Mouse (Mus musculus): Measurements from ENCODE around the gene Msi2.

GRCm38 (mm10) chr11:88608584-88608983 lies 109.7 kb downstream of the Msi2 start:
- TF ChIP-seq CTCF (IDR thresholded peaks at IDR 0.05; ENCODE audit: control insufficient read depth, insufficient read depth, insufficient replicate concordance, low read depth, low read length), result no peak
- no peak for TF ChIP-seq POLR2A (IDR thresholded peaks at IDR 0.05; ENCODE audit: control insufficient read depth, low read depth, low read length)
